In the genomic region with DNA sequence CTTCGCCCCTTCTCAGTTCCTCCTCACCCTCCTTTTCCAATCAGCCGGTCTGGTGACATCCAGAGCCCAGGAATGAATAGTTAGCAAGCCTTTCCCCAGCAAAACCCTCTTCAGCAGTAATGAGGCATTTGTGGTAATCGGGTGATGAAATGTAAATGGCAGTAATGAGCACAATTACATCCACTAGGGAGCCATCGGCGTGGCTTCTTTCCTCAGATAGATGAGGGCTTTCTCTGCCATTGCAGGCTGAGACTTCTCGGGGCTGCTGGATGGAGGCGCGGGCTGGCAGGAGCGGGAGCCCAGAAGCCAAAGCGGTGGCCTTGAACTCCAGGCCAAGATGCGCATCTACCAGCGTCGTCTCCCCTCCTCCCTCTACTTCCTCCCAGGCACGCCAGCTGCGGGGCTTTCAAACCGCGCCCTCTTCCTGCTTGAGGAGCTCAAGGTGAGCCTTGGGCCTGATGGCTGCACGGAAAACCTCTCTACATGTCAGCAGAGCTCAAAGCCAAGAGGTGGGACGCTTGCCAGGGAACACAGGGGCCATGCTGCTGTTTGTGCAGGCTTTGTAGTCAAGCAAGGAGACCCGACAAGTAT, we compare ENCODE assay signal across 9 mouse cellular contexts.
A peak's percentile ranks its signal among the peaks of the same experiment; 100 is the strongest.
DNase-seq lines count a peak whose midpoint lies in the region; ATAC-seq and TF ChIP-seq lines count a peak whose summit lies in the region.
"Had no signal": no experiment of that assay in that cellular context is flagged by ENCODE, and none has a peak within 500 bp of the region (broad histone marks: within the 10 kb centered on the region; RNA-seq: fewer than 3 reads in every experiment).

No protein-coding gene starts in this region.

- ATAC-seq in heart, embryonic 14.5 days (ENCODE audit: insufficient number of reproducible peaks, insufficient read depth, low FRiP score, low read depth): 0 out of 2 replicates have a peak, but pooled peaks have one; percentile 35
- peak; percentile 41; the same call in 1 of the 2 replicates for ATAC-seq in heart, embryonic 16.5 days (replicated peaks; ENCODE audit: extremely low read depth, insufficient read depth, low FRiP score)
- ATAC-seq in neural tube, embryonic 13.5 days (ENCODE audit: low read depth): peak; percentile 86

- no peaks in the 10 kb centered on the region for H3K27me3 ChIP-seq in heart, embryonic 14.5 days (ENCODE audit: control insufficient read depth, insufficient read depth, low read length)
- no peaks in the 10 kb centered on the region for H3K27me3 ChIP-seq in heart, embryonic 16.5 days (ENCODE audit: control insufficient read depth, insufficient read depth, low read length)
- H3K27me3 ChIP-seq in limb, embryonic 10.5 days (ENCODE audit: low read depth, poor library complexity, severe bottlenecking): peaks cover 17% of the 10 kb centered on the region
- H3K27me3 ChIP-seq in neural tube, embryonic 13.5 days: peaks cover 7% of the 10 kb centered on the region; the same call in 1 of the 2 replicates

- no peak for DNase-seq in heart, adult 11 months
- DNase-seq in ES-E14 (ENCODE audit: low read depth, low spot score): peak; percentile 63
- peak; percentile 68 to 82 for DNase-seq in cerebellum, postnatal 14 days
- DNase-seq in limb, embryonic 10.5 days (ENCODE audit: low spot score): peak; percentile 59
- no peak for DNase-seq in spleen, postnatal 14 days (ENCODE audit: low spot score in 2 of 2)

- H3K4me3 ChIP-seq in heart, embryonic 14.5 days (ENCODE audit: control insufficient read depth in 1 of 2, insufficient read depth in 1 of 2, low read depth in 1 of 2, low read length in 2 of 2): peak overlapping the region; percentile 40
- H3K4me3 ChIP-seq in ES-E14 (ENCODE audit: insufficient read depth in 1 of 2, low read depth in 1 of 2, low read length in 2 of 2, poor library complexity in 1 of 2, severe bottlenecking in 1 of 2): peak overlapping the region; percentile 27 to 47
- H3K4me3 ChIP-seq in heart, embryonic 16.5 days (ENCODE audit: low read length): peak overlapping the region; percentile 51
- peak overlapping the region; percentile 50 for H3K4me3 ChIP-seq in limb, embryonic 10.5 days
- peak overlapping the region; percentile 35 for H3K4me3 ChIP-seq in neural tube, embryonic 13.5 days

- no peaks in the 10 kb centered on the region for H3K9me3 ChIP-seq in heart, embryonic 14.5 days (ENCODE audit: control insufficient read depth, low read length)
- no peaks in the 10 kb centered on the region for H3K9me3 ChIP-seq in ES-E14 (ENCODE audit: control insufficient read depth, insufficient read depth, low read depth, low read length)
- H3K9me3 ChIP-seq in heart, embryonic 16.5 days (replicated peaks; ENCODE audit: control insufficient read depth, low read length): no peaks in the 10 kb centered on the region
- no peaks in the 10 kb centered on the region for H3K9me3 ChIP-seq in limb, embryonic 10.5 days (replicated peaks)
- no peaks in the 10 kb centered on the region for H3K9me3 ChIP-seq in neural tube, embryonic 13.5 days

- H3K9ac ChIP-seq in heart, embryonic 14.5 days (ENCODE audit: low read length): peak overlapping the region; percentile 57
- H3K9ac ChIP-seq in ES-E14 (ENCODE audit: insufficient read depth, low read depth, low read length, poor library complexity, severe bottlenecking): no peak overlapping the region; the same call in 1 of the 2 replicates
- H3K9ac ChIP-seq in heart, embryonic 16.5 days (ENCODE audit: low read length): peak overlapping the region; percentile 52
- H3K9ac ChIP-seq in neural tube, embryonic 13.5 days: peak overlapping the region; percentile 60

- in situ Hi-C loops in ES-E14 (cut with MboI; ENCODE audit: low sequenced_read_pairs in 2 of 2, unreplicated experiment in 2 of 2): no loop called here

- peaks cover 16 to 21% of the 10 kb centered on the region in 2 experiments for H3K4me1 ChIP-seq in heart, embryonic 14.5 days (ENCODE audit: control insufficient read depth in 2 of 2, insufficient read depth in 2 of 2, low read length in 2 of 2)
- H3K4me1 ChIP-seq in ES-E14 (ENCODE audit: control insufficient read depth in 2 of 2, insufficient read depth in 2 of 2, low read length in 2 of 2, poor library complexity in 1 of 2): peaks cover 3 to 6% of the 10 kb centered on the region in 2 experiments; a peak in 1 of 4 replicates
- H3K4me1 ChIP-seq in heart, embryonic 16.5 days (ENCODE audit: control insufficient read depth, insufficient read depth, low read length): peaks cover 19% of the 10 kb centered on the region
- H3K4me1 ChIP-seq in limb, embryonic 10.5 days: peaks cover 14% of the 10 kb centered on the region
- peaks cover 18% of the 10 kb centered on the region for H3K4me1 ChIP-seq in neural tube, embryonic 13.5 days (replicated peaks)

- WGBS in heart, embryonic 14.5 days: 2% methylated on average over 20 of the region's 20 CpGs
- 2% methylated on average over 20 of the region's 20 CpGs for WGBS in heart, embryonic 16.5 days
- WGBS in limb, embryonic 10.5 days: 5% methylated on average over 20 of the region's 20 CpGs
- 3% methylated on average over 20 of the region's 20 CpGs for WGBS in neural tube, embryonic 13.5 days

- H3K27ac ChIP-seq in heart, embryonic 14.5 days (replicated peaks in 1 of 2; ENCODE audit: control insufficient read depth in 1 of 2, insufficient read depth in 1 of 2, low read depth in 2 of 2, low read length in 2 of 2): peak overlapping the region; percentile 17 to 39; a peak in 3 of 4 replicates
- H3K27ac ChIP-seq in ES-E14 (ENCODE audit: insufficient read depth, low read depth, low read length, poor library complexity, severe bottlenecking): peak overlapping the region; percentile 50; the same call in 1 of the 2 replicates
- peak overlapping the region; percentile 39 for H3K27ac ChIP-seq in heart, embryonic 16.5 days (ENCODE audit: low read length)
- peak overlapping the region; percentile 61 for H3K27ac ChIP-seq in limb, embryonic 10.5 days
- peak overlapping the region; percentile 86 for H3K27ac ChIP-seq in neural tube, embryonic 13.5 days (replicated peaks)

- peak overlapping the region; percentile 83 for H3K4me2 ChIP-seq in heart, embryonic 14.5 days (ENCODE audit: low read length)
- peak overlapping the region; percentile 87 for H3K4me2 ChIP-seq in heart, embryonic 16.5 days (ENCODE audit: low read depth, low read length)
- H3K4me2 ChIP-seq in neural tube, embryonic 13.5 days: peak overlapping the region; percentile 63

- H3K36me3 ChIP-seq in heart, embryonic 14.5 days (ENCODE audit: control insufficient read depth, insufficient read depth, low read length): no peaks in the 10 kb centered on the region
- H3K36me3 ChIP-seq in ES-E14 (ENCODE audit: control insufficient read depth, insufficient read depth, low read length, poor library complexity, severe bottlenecking): no peaks in the 10 kb centered on the region
- no peaks in the 10 kb centered on the region for H3K36me3 ChIP-seq in heart, embryonic 16.5 days (ENCODE audit: control insufficient read depth, insufficient read depth)
- H3K36me3 ChIP-seq in limb, embryonic 10.5 days: no peaks in the 10 kb centered on the region
- H3K36me3 ChIP-seq in neural tube, embryonic 13.5 days: no peaks in the 10 kb centered on the region
- H3K36me3 ChIP-seq: G1E had no signal

TF ChIP-seq in ES-E14, 5 proteins besides CTCF, POLR2A, EP300 and RAD21:
- TF ChIP-seq CHD2 (IDR thresholded peaks at IDR 0.05; ENCODE audit: low read depth, low read length) (no peak), ZNF384 (IDR thresholded peaks at IDR 0.05; ENCODE audit: low read depth, low read length) (no peak), MAFK (IDR thresholded peaks at IDR 0.05; ENCODE audit: insufficient read depth, low read depth, low read length) (no peak), HCFC1 (IDR thresholded peaks at IDR 0.05; ENCODE audit: borderline replicate concordance, insufficient read depth, low read length) (no peak), ZC3H11A (IDR thresholded peaks at IDR 0.05; ENCODE audit: borderline replicate concordance, low read depth, low read length) (no peak)

Comparison
In these comparisons a context has a peak if more than half of its experiments do, and no peak if none do; other contexts are left out.
1. ATAC-seq: peak in every context shown above with its lines; median percentile 86 in neural tube, embryonic 13.5 days; 41 in heart, embryonic 16.5 days; 35 in heart, embryonic 14.5 days.
2. H3K27ac ChIP-seq: peak in every context shown above with its lines; median percentile 86 in neural tube, embryonic 13.5 days; 61 in limb, embryonic 10.5 days; 50 in ES-E14; 39 in heart, embryonic 16.5 days; 28 in heart, embryonic 14.5 days.
3. DNase-seq: peak in ES-E14 (single experiment), cerebellum, postnatal 14 days (2 of 2) and limb, embryonic 10.5 days (single experiment); none in heart, adult 11 months (single experiment) and spleen, postnatal 14 days (0 of 2).
4. Peak in every context shown above with its lines, with median percentiles within 50 percentile points of each other: H3K4me2 ChIP-seq and H3K4me3 ChIP-seq.